Mouse (Mus musculus) liver, postnatal 0 days (tissue): ENCODE data around the gene Poc1a. TPM values are rescaled to one million over a fixed set of nuclear protein-coding genes. Genes with fewer than 3 reads are reported as not detected.

ENCODE experiments used
- ATAC-seq: fragments of 200-750 bp; cut with Nextera tagmentation; 2 replicates; pipeline ENCODE4 v1.8.0; 2017; ENCODE audit warnings: mild to moderate bottlenecking, moderate library complexity
- DNase-seq: peaks from one replicate; pipeline ENCODE4 v3.0.0-alpha.2; 2016
- H3K27ac ChIP-seq: fragments of 300-500 bp; sonication (generic); 2 replicates; pipeline ENCODE4 v1.5.1; 2014; ENCODE audit warnings: antibody characterized with exemption, moderate library complexity, mild to moderate bottlenecking, low read depth
- H3K27me3 ChIP-seq: fragments of 300-500 bp; sonication (generic); 2 replicates; pipeline ENCODE4 v1.6.1; 2014; ENCODE audit warnings: low read length, control low read depth, mixed read lengths; ENCODE audit not compliant: insufficient read depth
- H3K36me3 ChIP-seq: fragments of 300-500 bp; sonication (generic); replicated peaks from 2 replicates; pipeline ENCODE4 v1.6.1; 2014; ENCODE audit warnings: mild to moderate bottlenecking, control low read depth, low read length, moderate library complexity, mixed read lengths; ENCODE audit not compliant: insufficient read depth
- H3K4me1 ChIP-seq: fragments of 300-500 bp; sonication (generic); 2 replicates; pipeline ENCODE4 v1.6.1; 2014; ENCODE audit warnings: antibody characterized with exemption, mild to moderate bottlenecking, control low read depth; ENCODE audit not compliant: insufficient read depth
- H3K4me2 ChIP-seq: fragments of 300-500 bp; sonication (generic); 2 replicates; pipeline ENCODE4 v1.6.1; 2014; ENCODE audit warnings: low read depth, mild to moderate bottlenecking, low read length, moderate library complexity, mixed read lengths
- H3K4me3 ChIP-seq: fragments of 300-500 bp; sonication (generic); 2 replicates; pipeline ENCODE4 v1.5.1; 2014; ENCODE audit warnings: low read depth, low read length
- H3K9ac ChIP-seq: fragments of 300-500 bp; sonication (generic); replicated peaks from 2 replicates; pipeline ENCODE4 v1.6.1; 2014; ENCODE audit warnings: mild to moderate bottlenecking, moderate library complexity
- H3K9me3 ChIP-seq: fragments of 300-500 bp; sonication (generic); 2 replicates; pipeline ENCODE4 v1.6.1; 2016; ENCODE audit warnings: mild to moderate bottlenecking, control low read depth, low read length, mixed read lengths
- CTCF ChIP-seq: sonication (generic); IDR thresholded peaks from 2 replicates; pipeline ENCODE4 v1.5.1; 2016; ENCODE audit warnings: antibody characterized with exemption, low read depth
- EP300 ChIP-seq: IDR thresholded peaks from 2 replicates; pipeline ENCODE4 v1.6.1; 2016; ENCODE audit warnings: antibody characterized with exemption, low read depth, mild to moderate bottlenecking
- WGBS: fragments of 180-500 bp; shearing (Covaris S2); extraction: QIAGEN DNeasy Blood & Tissue Kit; methylation state at CpG from one replicate; pipeline ENCODE4 v1.1.7; 2014; ENCODE audit not compliant: insufficient replicate concordance; 5-methylcytosine and 5-hydroxymethylcytosine counted together
- polyA plus RNA-seq: library from polyadenylated mRNA; unstranded; fragments of >200 nt; fragmentation: Nextera tagmentation; extraction: Ambion mirVana; gene quantifications from 2 replicates; pipeline ENCODE4 v1.2.1, GENCODE M21; 2015

The Poc1a gene
- polyA plus RNA-seq, 1 experiment from 2014 or later: 14.5 TPM

GRCm38 (mm10) chr9:106269076-106269788, 11.6 kb upstream of the Poc1a start:
- H3K27me3 ChIP-seq: no peaks in the 10 kb centered on the region
- TF ChIP-seq EP300: no peak
- TF ChIP-seq CTCF: no peak
- H3K9me3 ChIP-seq: no peaks in the 10 kb centered on the region
- peaks cover 9% of the 10 kb centered on the region; the same call in 1 of the 2 replicates for H3K4me1 ChIP-seq
- DNase-seq: no peak
- no peak for ATAC-seq
- no peak overlapping the region for H3K4me2 ChIP-seq
- H3K27ac ChIP-seq: no peak overlapping the region
- no peaks in the 10 kb centered on the region for H3K36me3 ChIP-seq
- no peak overlapping the region for H3K4me3 ChIP-seq
- no peak overlapping the region for H3K9ac ChIP-seq
- WGBS: 66% methylated on average over 9 of the region's 9 CpGs

GRCm38 (mm10) chr9:106269879-106270278, 11.0 kb upstream of the Poc1a start:
- H3K4me3 ChIP-seq: no peak overlapping the region
- H3K9me3 ChIP-seq: no peaks in the 10 kb centered on the region
- H3K4me2 ChIP-seq: no peak overlapping the region
- H3K36me3 ChIP-seq: no peaks in the 10 kb centered on the region
- H3K4me1 ChIP-seq: peaks cover 9% of the 10 kb centered on the region; the same call in 1 of the 2 replicates
- 21% methylated on average over 2 of the region's 2 CpGs for whole genome bisulfite sequencing
- no peak overlapping the region for H3K27ac ChIP-seq
- DNase-seq: no peak
- no peak overlapping the region for H3K9ac ChIP-seq
- TF ChIP-seq EP300 (no peak), CTCF (no peak)
- H3K27me3 ChIP-seq: no peaks in the 10 kb centered on the region
- no peak for ATAC-seq

DNA sequence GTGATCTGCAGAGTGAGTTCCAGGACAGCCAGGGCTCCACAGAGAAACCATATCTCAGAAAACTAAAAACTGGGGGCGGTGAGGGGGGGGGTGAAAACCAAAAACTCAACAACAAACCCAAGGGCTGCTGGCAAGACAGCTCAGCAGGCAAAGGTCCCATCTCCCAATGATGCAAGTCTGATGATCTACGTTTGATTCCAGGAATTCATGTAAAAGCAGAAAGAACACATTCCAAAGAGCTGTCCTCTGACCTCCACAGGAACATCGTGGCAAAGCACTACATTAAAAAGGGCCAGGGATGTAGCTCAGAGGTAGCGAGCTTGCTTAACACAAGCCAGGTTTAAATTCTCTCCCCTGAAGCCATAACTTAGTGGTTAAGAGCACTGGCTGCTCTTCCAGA, 10.2 kb upstream of the Poc1a start:
- ATAC-seq: peak; percentile 40; the same call in 1 of the 2 replicates
- no peak overlapping the region for H3K9ac ChIP-seq
- WGBS: 66% methylated on average over 4 of the region's 4 CpGs

GRCm38 (mm10) chr9:106272288-106272687, 8.6 kb upstream of the Poc1a start:
- Histone ChIP-seq H3K4me2 (no peak overlapping the region), H3K9ac (no peak overlapping the region), H3K36me3 (no peaks in the 10 kb centered on the region), H3K27ac (no peak overlapping the region), H3K27me3 (no peaks in the 10 kb centered on the region), H3K4me1 (peaks cover 4% of the 10 kb centered on the region; the same call in 1 of the 2 replicates), H3K9me3 (no peaks in the 10 kb centered on the region), H3K4me3 (no peak overlapping the region)
- ATAC-seq (no peak), DNase-seq (no peak)
- 95% methylated on average over 1 of the region's 1 CpGs for WGBS
- TF ChIP-seq EP300 (no peak), CTCF (no peak)

More for the DNA sequence above, 10.2 kb upstream of the Poc1a start:
- H3K27me3 ChIP-seq: no peaks in the 10 kb centered on the region
- DNase-seq: no peak
- no peaks in the 10 kb centered on the region for H3K36me3 ChIP-seq
- H3K9me3 ChIP-seq: no peaks in the 10 kb centered on the region
- no peak overlapping the region for H3K27ac ChIP-seq
- TF ChIP-seq CTCF (no peak), EP300 (no peak)
- H3K4me3 ChIP-seq: no peak overlapping the region
- peaks cover 8% of the 10 kb centered on the region; the same call in 1 of the 2 replicates for H3K4me1 ChIP-seq
- H3K4me2 ChIP-seq: no peak overlapping the region

DNA sequence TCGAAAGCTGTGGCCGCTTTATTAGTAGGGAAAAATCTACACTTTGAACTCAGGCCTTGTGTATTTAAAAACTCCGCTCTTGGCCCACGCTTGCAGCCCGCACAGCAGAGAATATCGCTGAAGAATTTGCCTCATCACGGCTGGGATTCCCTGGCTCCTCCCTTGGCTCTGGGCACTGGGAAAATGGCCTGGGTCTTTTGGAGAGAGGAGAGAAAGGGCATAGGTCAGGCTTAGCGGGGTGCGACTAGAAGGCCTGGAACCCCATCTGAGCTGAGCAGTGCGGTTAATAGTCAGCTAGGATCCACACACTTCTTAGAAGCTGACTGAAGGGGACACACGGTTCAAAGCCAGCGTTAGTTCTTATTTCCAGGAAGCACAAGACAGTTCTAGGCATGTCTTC, 7.6 kb upstream of the Poc1a start:
- Histone ChIP-seq H3K36me3 (no peaks in the 10 kb centered on the region), H3K4me3 (no peak overlapping the region), H3K4me1 (peaks cover 4% of the 10 kb centered on the region; the same call in 1 of the 2 replicates), H3K4me2 (no peak overlapping the region), H3K9ac (no peak overlapping the region), H3K27me3 (no peaks in the 10 kb centered on the region), H3K27ac (no peak overlapping the region), H3K9me3 (no peaks in the 10 kb centered on the region)
- ATAC-seq (no peak), DNase-seq (no peak)
- no peak for TF ChIP-seq EP300
- no peak for TF ChIP-seq CTCF
- 81% methylated on average over 12 of the region's 12 CpGs for WGBS

GRCm38 (mm10) chr9:106273791-106274190, 7.1 kb upstream of the Poc1a start:
- TF ChIP-seq CTCF: no peak
- TF ChIP-seq EP300: no peak
- Histone ChIP-seq H3K4me3 (no peak overlapping the region), H3K27ac (no peak overlapping the region), H3K27me3 (no peaks in the 10 kb centered on the region), H3K36me3 (no peaks in the 10 kb centered on the region), H3K4me2 (no peak overlapping the region), H3K9ac (no peak overlapping the region), H3K9me3 (no peaks in the 10 kb centered on the region), H3K4me1 (peaks cover 4% of the 10 kb centered on the region; the same call in 1 of the 2 replicates)
- WGBS: 78% methylated on average over 4 of the region's 4 CpGs
- DNase-seq (no peak), ATAC-seq (no peak)
